Mouse (Mus musculus) CH12.LX (cell line): Measurements from ENCODE around the gene Stat1. TPM values are rescaled to one million over a fixed set of nuclear protein-coding genes. Genes with fewer than 3 reads are reported as not detected.

ENCODE experiments used
- DNase-seq: peaks from one replicate; pipeline ENCODE4 v3.0.0-alpha.2; 2013; ENCODE audit errors: extremely low read depth
- H3K27ac ChIP-seq: 2 replicates; pipeline ENCODE4 v1.5.1; 2012; ENCODE audit warnings: low read depth, mild to moderate bottlenecking, control low read depth, moderate library complexity; ENCODE audit not compliant: insufficient read depth
- H3K27me3 ChIP-seq: replicated peaks from 2 replicates; pipeline ENCODE3; 2012; ENCODE audit warnings: inconsistent platforms
- H3K36me3 ChIP-seq, 2 experiments: replicated peaks in 1 of 2; 2 replicates each; pipeline versions ENCODE3 to v1.6.1; 2012; ENCODE audit warnings: inconsistent platforms in 1 of 2, low read length in 1 of 2, mild to moderate bottlenecking in 1 of 2, mixed read lengths in 1 of 2, moderate library complexity in 1 of 2; ENCODE audit not compliant: control insufficient read depth in 1 of 2, insufficient read depth in 1 of 2
- H3K4me1 ChIP-seq, 2 experiments: 2 replicates each; pipeline ENCODE4 v1.6.1; 2012; ENCODE audit warnings: inconsistent platforms in 1 of 2, moderate library complexity in 1 of 2; ENCODE audit not compliant: insufficient read depth in 2 of 2, control insufficient read depth in 1 of 2
- H3K4me2 ChIP-seq: 2 replicates; pipeline ENCODE4 v1.6.1; 2012; ENCODE audit warnings: low read depth, mild to moderate bottlenecking, control low read depth; ENCODE audit not compliant: poor library complexity, insufficient read depth, severe bottlenecking
- H3K4me3 ChIP-seq, 3 experiments: fragments of 150-350 bp in 1 of 3; sonication (generic) in 1 of 3; replicated peaks in 1 of 3; 2 replicates each; pipeline versions ENCODE3 to v1.5.1; 2011 to 2012; ENCODE audit warnings: low read depth in 2 of 3, low read length in 2 of 3, mild to moderate bottlenecking in 2 of 3, moderate library complexity in 2 of 3, control low read depth in 1 of 3, improper control_type of control experiment in 1 of 3, inconsistent platforms in 1 of 3, mixed read lengths in 1 of 3; ENCODE audit not compliant: poor library complexity in 1 of 3
- H3K79me2 ChIP-seq: replicated peaks from 2 replicates; pipeline ENCODE4 v1.6.1; 2012; ENCODE audit warnings: mild to moderate bottlenecking, moderate library complexity; ENCODE audit not compliant: control insufficient read depth, poor library complexity, insufficient read depth, severe bottlenecking; ENCODE audit errors: extremely low read depth
- H3K9ac ChIP-seq: 2 replicates; pipeline ENCODE4 v1.6.1; 2012; ENCODE audit warnings: low read depth, mild to moderate bottlenecking, control low read depth, moderate library complexity; ENCODE audit not compliant: insufficient read depth
- H3K9me3 ChIP-seq: replicated peaks from 2 replicates; pipeline ENCODE3; 2012; ENCODE audit warnings: low read length, inconsistent platforms, mixed read lengths
- BHLHE40 ChIP-seq: IDR thresholded peaks from 2 replicates; pipeline ENCODE4 v1.6.1; 2011; ENCODE audit warnings: mild to moderate bottlenecking, low read depth, low read length, improper control_type of control experiment
- CHD2 ChIP-seq: IDR thresholded peaks from 2 replicates; pipeline ENCODE4 v1.6.1; 2011; ENCODE audit warnings: low read length, improper control_type of control experiment
- CTCF ChIP-seq, 2 experiments: IDR thresholded peaks in 1 of 2; conservative IDR thresholded peaks in 1 of 2; 2 replicates each; pipeline ENCODE4 v1.5.1; 2011 to 2012; ENCODE audit warnings: low read depth in 2 of 2, low read length in 2 of 2, improper control_type of control experiment in 1 of 2, inconsistent platforms in 1 of 2, mild to moderate bottlenecking in 1 of 2, moderate library complexity in 1 of 2
- ELF1 ChIP-seq: IDR thresholded peaks from 2 replicates; pipeline ENCODE4 v1.6.1; 2014; ENCODE audit warnings: low read depth, mild to moderate bottlenecking, inconsistent platforms, low read length, improper control_type of control experiment
- EP300 ChIP-seq: IDR thresholded peaks from 2 replicates; pipeline ENCODE4 v1.6.1; 2011; ENCODE audit warnings: low read length, improper control_type of control experiment
- ETS1 ChIP-seq: conservative IDR thresholded peaks from 2 replicates; pipeline ENCODE4 v1.6.1; 2012; ENCODE audit warnings: low read depth, mild to moderate bottlenecking, inconsistent platforms, low read length, improper control_type of control experiment, moderate library complexity
- GABPA ChIP-seq: IDR thresholded peaks from 2 replicates; pipeline ENCODE4 v1.6.1; 2012; ENCODE audit warnings: low read depth, low read length, improper control_type of control experiment, inconsistent platforms; ENCODE audit not compliant: insufficient replicate concordance
- HCFC1 ChIP-seq: IDR thresholded peaks from 2 replicates; pipeline ENCODE4 v1.6.1; 2012; ENCODE audit warnings: low read depth, mild to moderate bottlenecking, inconsistent platforms, low read length, improper control_type of control experiment
- IRF4 ChIP-seq: IDR thresholded peaks from 2 replicates; pipeline ENCODE4 v1.6.1; 2014; ENCODE audit warnings: low read depth, mild to moderate bottlenecking, inconsistent platforms, low read length, improper control_type of control experiment
- JUN ChIP-seq: IDR thresholded peaks from 2 replicates; pipeline ENCODE4 v1.6.1; 2011; ENCODE audit warnings: low read depth, mild to moderate bottlenecking, low read length, improper control_type of control experiment, moderate library complexity; ENCODE audit not compliant: insufficient read depth
- JUND ChIP-seq: conservative IDR thresholded peaks from 2 replicates; pipeline ENCODE4 v1.6.1; 2011; ENCODE audit warnings: low read depth, low read length, improper control_type of control experiment
- KAT2A ChIP-seq: IDR thresholded peaks from 2 replicates; pipeline ENCODE4 v1.6.1; 2012; ENCODE audit warnings: low read length, improper control_type of control experiment, inconsistent platforms; ENCODE audit not compliant: insufficient replicate concordance
- MAX ChIP-seq: IDR thresholded peaks from 2 replicates; pipeline ENCODE4 v1.6.1; 2011; ENCODE audit warnings: low read length, improper control_type of control experiment
- MAZ ChIP-seq: IDR thresholded peaks from 2 replicates; pipeline ENCODE4 v1.6.1; 2012; ENCODE audit warnings: low read depth, mild to moderate bottlenecking, inconsistent platforms, low read length, improper control_type of control experiment, moderate library complexity
- MXI1 ChIP-seq: IDR thresholded peaks from 2 replicates; pipeline ENCODE4 v1.6.1; 2011; ENCODE audit warnings: mild to moderate bottlenecking, low read depth, low read length, improper control_type of control experiment
- NELFE ChIP-seq: IDR thresholded peaks from 2 replicates; pipeline ENCODE4 v1.6.1; 2011; ENCODE audit warnings: low read depth, low read length, improper control_type of control experiment
- NRF1 ChIP-seq: IDR thresholded peaks from 2 replicates; pipeline ENCODE4 v1.6.1; 2014; ENCODE audit warnings: low read depth, mild to moderate bottlenecking, inconsistent platforms, low read length, improper control_type of control experiment, moderate library complexity
- PAX5 ChIP-seq: IDR thresholded peaks from 2 replicates; pipeline ENCODE4 v1.6.1; 2012; ENCODE audit warnings: low read length, inconsistent platforms, mixed read lengths
- POLR2A ChIP-seq: IDR thresholded peaks from 2 replicates; pipeline ENCODE4 v1.6.1; 2011; ENCODE audit warnings: low read depth, mild to moderate bottlenecking, improper control_type of control experiment, low read length
- POLR2AphosphoS2 ChIP-seq: IDR thresholded peaks from 2 replicates; pipeline ENCODE4 v1.6.1; 2011; ENCODE audit warnings: low read depth, low read length, improper control_type of control experiment
- RAD21 ChIP-seq: IDR thresholded peaks from 2 replicates; pipeline ENCODE4 v1.6.1; 2011; ENCODE audit warnings: low read depth, mild to moderate bottlenecking, low read length, improper control_type of control experiment, moderate library complexity
- RCOR1 ChIP-seq: conservative IDR thresholded peaks from 2 replicates; pipeline ENCODE4 v1.6.1; 2012; ENCODE audit warnings: low read depth, mild to moderate bottlenecking, inconsistent platforms, low read length, improper control_type of control experiment
- SIN3A ChIP-seq: IDR thresholded peaks from 2 replicates; pipeline ENCODE4 v1.6.1; 2012; ENCODE audit warnings: low read length, improper control_type of control experiment, inconsistent platforms
- SMC3 ChIP-seq: IDR thresholded peaks from 2 replicates; pipeline ENCODE4 v1.6.1; 2011; ENCODE audit warnings: low read depth, low read length, improper control_type of control experiment
- TCF12 ChIP-seq: IDR thresholded peaks from 2 replicates; pipeline ENCODE4 v1.6.1; 2014; ENCODE audit warnings: low read depth, mild to moderate bottlenecking, inconsistent platforms, low read length, improper control_type of control experiment
- UBTF ChIP-seq: IDR thresholded peaks from 2 replicates; pipeline ENCODE4 v1.6.1; 2012; ENCODE audit warnings: low read depth, mild to moderate bottlenecking, inconsistent platforms, low read length, improper control_type of control experiment, moderate library complexity
- USF2 ChIP-seq: conservative IDR thresholded peaks from 2 replicates; pipeline ENCODE4 v1.6.1; 2011; ENCODE audit warnings: low read depth, low read length, improper control_type of control experiment
- ZMIZ1 ChIP-seq: IDR thresholded peaks from 2 replicates; pipeline ENCODE4 v1.6.1; 2012; ENCODE audit warnings: low read depth, mild to moderate bottlenecking, inconsistent platforms, low read length, improper control_type of control experiment
- ZNF384 ChIP-seq: IDR thresholded peaks from 2 replicates; pipeline ENCODE4 v1.6.1; 2012; ENCODE audit warnings: low read depth, low read length, improper control_type of control experiment, inconsistent platforms
- dilution Hi-C: fragments of 300-500 bp; cut with MboI; formaldehyde crosslinking; loops from 2 replicates; pipeline ENCODE4 v1.14.3; 2020; ENCODE audit warnings: low sequenced_read_pairs; ENCODE audit not compliant: extremely low pct_unique_long_range_greater_than_20kb, extremely low pct_ligation_motif_present
- in situ Hi-C: fragments of 300-500 bp; cut with MboI; formaldehyde crosslinking; loops from 3 replicates; pipeline ENCODE4 v1.14.3; 2019; ENCODE audit warnings: low sequenced_read_pairs, low pct_ligation_motif_present, low pct_unique_long_range_greater_than_20kb, mixed read lengths
- polyA plus RNA-seq: library from polyadenylated mRNA; unstranded; fragments of >175 nt; gene quantifications from 2 replicates; pipeline ENCODE4 v1.2.1, GENCODE M21; 2012; ENCODE audit warnings: low read depth; ENCODE audit not compliant: insufficient read length
- total RNA-seq, 2 experiments: library from RNA; depleted of rRNA; stranded (reverse); fragments of 300-350 nt in 1 of 2; fragments of >200 nt in 1 of 2; gene quantifications; 2 replicates each; pipeline ENCODE4 v1.2.3; 2012 to 2014

The Stat1 gene
- total and polyA plus RNA-seq, 3 experiments, result 101 to 179 (median 143) TPM

GRCm38 (mm10) chr1:52170057-52170456 is 50.8 kb downstream of the Stat1 start:
- no peaks in the 10 kb centered on the region for H3K9me3 ChIP-seq
- H3K27ac ChIP-seq, result no peak overlapping the region
- no peak overlapping the region for H3K4me3 ChIP-seq
- in situ Hi-C loops, result no loop called here
- no peak overlapping the region for H3K4me2 ChIP-seq
- H3K36me3 ChIP-seq, result peaks cover 17 to 37% of the 10 kb centered on the region in 2 experiments
- H3K79me2 ChIP-seq, result no peaks in the 10 kb centered on the region
- no peaks in the 10 kb centered on the region for H3K27me3 ChIP-seq
- TF ChIP-seq JUND, result no peak
- no peak for TF ChIP-seq KAT2A
- TF ChIP-seq EP300, result no peak
- no peak for TF ChIP-seq USF2
- peak; percentile 53 to 72; a peak in 2 of 4 replicates for TF ChIP-seq CTCF (conservative IDR thresholded peaks at IDR 0.05 in 1 of 2, IDR thresholded peaks at IDR 0.05 in 1 of 2; ENCODE audit: low read depth in 2 of 2, low read length in 2 of 2)
- peak; percentile 65 for TF ChIP-seq SMC3
- peak; percentile 72; the same call in 1 of the 2 replicates for TF ChIP-seq MAZ
- TF ChIP-seq IRF4, result no peak
- no peak for TF ChIP-seq HCFC1
- TF ChIP-seq ZNF384, result no peak
- TF ChIP-seq RAD21, result peak; percentile 38
- TF ChIP-seq MAX, result no peak
- TF ChIP-seq SIN3A, result no peak
- no peak for TF ChIP-seq PAX5
- no peak for TF ChIP-seq GABPA
- TF ChIP-seq MXI1, result no peak
- no peak for TF ChIP-seq ELF1
- no peak for TF ChIP-seq RCOR1
- TF ChIP-seq TCF12, result no peak
- TF ChIP-seq POLR2AphosphoS2, result no peak
- no peak for TF ChIP-seq NRF1
- peak; percentile 49; the same call in 1 of the 2 replicates for TF ChIP-seq CHD2
- TF ChIP-seq, all 38 proteins: peak for 5
- Histone ChIP-seq H3K4me1 (peaks cover 2 to 26% of the 10 kb centered on the region in 2 experiments; a peak in 3 of 4 replicates), H3K9ac (no peak overlapping the region)
- dilution Hi-C loops, result no loop called here
- peak; percentile 69 for DNase-seq

DNA sequence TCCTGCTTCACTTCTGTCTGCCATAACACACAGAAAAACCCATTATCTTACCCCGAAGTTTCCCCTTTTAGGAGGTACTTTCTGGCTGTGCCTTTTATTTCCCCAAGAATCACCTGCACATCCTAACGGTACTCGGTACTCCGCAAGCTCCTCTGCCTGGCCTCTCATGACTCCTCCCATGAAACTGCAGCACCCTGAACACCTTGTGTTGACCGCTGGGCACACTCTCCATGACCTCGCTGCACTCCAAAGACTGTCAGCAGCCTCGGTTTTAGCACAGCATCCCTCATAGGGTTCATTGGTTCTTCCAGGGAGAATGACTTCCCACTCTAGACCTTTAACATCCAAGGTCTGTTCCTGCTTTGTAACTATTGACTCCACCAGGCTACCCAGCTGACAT is 51.5 kb downstream of the Stat1 start:
- Histone ChIP-seq H3K9me3 (no peaks in the 10 kb centered on the region), H3K4me3 (no peak overlapping the region), H3K79me2 (no peaks in the 10 kb centered on the region), H3K4me1 (peaks cover 2 to 26% of the 10 kb centered on the region in 2 experiments; a peak in 3 of 4 replicates), H3K36me3 (peaks cover 15 to 30% of the 10 kb centered on the region in 2 experiments), H3K27ac (no peak overlapping the region), H3K9ac (no peak overlapping the region), H3K4me2 (no peak overlapping the region), H3K27me3 (no peaks in the 10 kb centered on the region)
- no peak for DNase-seq
- dilution Hi-C loops, result no loop called here
- in situ Hi-C loops, result no loop called here
- TF ChIP-seq NELFE (no peak), ETS1 (no peak), BHLHE40 (no peak), GABPA (no peak), POLR2A (no peak), UBTF (no peak), USF2 (no peak), JUN (no peak), RCOR1 (no peak), SMC3 (no peak), HCFC1 (no peak), JUND (no peak), ZMIZ1 (no peak)
